Mouse (Mus musculus) thymus, adult 2 months (tissue): ENCODE data around the gene Mospd2.

ENCODE experiments used
- CTCF ChIP-seq: fragments of 200-500 bp; IDR thresholded peaks from 2 replicates; pipeline ENCODE4 v1.5.1; 2012; ENCODE audit warnings: mild to moderate bottlenecking, control low read depth, low read length, moderate library complexity, borderline replicate concordance; ENCODE audit not compliant: control insufficient read depth, poor library complexity, insufficient read depth; ENCODE audit errors: extremely low read depth
- POLR2A ChIP-seq: fragments of 200-500 bp; IDR thresholded peaks from 2 replicates; pipeline ENCODE4 v1.6.1; 2012; ENCODE audit warnings: mild to moderate bottlenecking, low read length, control low read depth, moderate library complexity; ENCODE audit not compliant: control insufficient read depth, poor library complexity, insufficient read depth; ENCODE audit errors: extremely low read depth

- TF ChIP-seq POLR2A (no peak), CTCF (no peak)
Observed at GRCm38 (mm10) chrX:164941540-164941939, 38.6 kb downstream of the Mospd2 start.
